Mouse (Mus musculus) bone marrow, adult 2 months (tissue): Measurements from ENCODE around the gene Lcp1. TPM values are rescaled to one million over a fixed set of nuclear protein-coding genes. Genes with fewer than 3 reads are reported as not detected.
"Not testable (repeated sequence)": the region's sequence is repeated elsewhere in the genome, so short reads cannot be mapped to it uniquely, and the experiment has no call there.

Source experiments
- H3K27ac ChIP-seq: fragments of 200-500 bp; 2 replicates; pipeline ENCODE4 v1.5.1; 2012; ENCODE audit warnings: low read depth, mild to moderate bottlenecking, control low read depth, inconsistent platforms, low read length; ENCODE audit not compliant: control insufficient read depth, poor library complexity, insufficient read depth
- H3K4me1 ChIP-seq: fragments of 200-500 bp; 2 replicates; pipeline ENCODE4 v1.6.1; 2011; ENCODE audit warnings: low read length; ENCODE audit not compliant: control insufficient read depth, insufficient read depth
- H3K4me3 ChIP-seq: fragments of 200-500 bp; replicated peaks from 2 replicates; pipeline ENCODE3; 2011; ENCODE audit warnings: mild to moderate bottlenecking, low read depth, low read length, control low read depth; ENCODE audit not compliant: control insufficient read depth
- CTCF ChIP-seq: fragments of 200-500 bp; IDR thresholded peaks from 2 replicates; pipeline ENCODE4 v1.5.1; 2011; ENCODE audit warnings: low read length, control low read depth; ENCODE audit not compliant: control insufficient read depth, insufficient read depth
- POLR2A ChIP-seq: fragments of 200-500 bp; IDR thresholded peaks from 2 replicates; pipeline ENCODE4 v1.6.1; 2011; ENCODE audit warnings: low read depth, mild to moderate bottlenecking, control low read depth, low read length, borderline replicate concordance; ENCODE audit not compliant: control insufficient read depth
- WGBS: fragments of 180-500 bp; shearing (Covaris S2); methylation state at CpG from one replicate; pipeline ENCODE4 v1.1.7; 2018; 5-methylcytosine and 5-hydroxymethylcytosine counted together
- polyA plus RNA-seq: library from polyadenylated mRNA; stranded (reverse); fragments of >200 nt; gene quantifications from 2 replicates; pipeline ENCODE4 v1.2.4, GENCODE M21; 2011; ENCODE audit warnings: low replicate concordance; ENCODE audit not compliant: missing spikeins, insufficient read depth, insufficient read length

Gene Lcp1
- polyA plus RNA-seq, result 67.5 and 169 TPM in 2 replicates

DNA sequence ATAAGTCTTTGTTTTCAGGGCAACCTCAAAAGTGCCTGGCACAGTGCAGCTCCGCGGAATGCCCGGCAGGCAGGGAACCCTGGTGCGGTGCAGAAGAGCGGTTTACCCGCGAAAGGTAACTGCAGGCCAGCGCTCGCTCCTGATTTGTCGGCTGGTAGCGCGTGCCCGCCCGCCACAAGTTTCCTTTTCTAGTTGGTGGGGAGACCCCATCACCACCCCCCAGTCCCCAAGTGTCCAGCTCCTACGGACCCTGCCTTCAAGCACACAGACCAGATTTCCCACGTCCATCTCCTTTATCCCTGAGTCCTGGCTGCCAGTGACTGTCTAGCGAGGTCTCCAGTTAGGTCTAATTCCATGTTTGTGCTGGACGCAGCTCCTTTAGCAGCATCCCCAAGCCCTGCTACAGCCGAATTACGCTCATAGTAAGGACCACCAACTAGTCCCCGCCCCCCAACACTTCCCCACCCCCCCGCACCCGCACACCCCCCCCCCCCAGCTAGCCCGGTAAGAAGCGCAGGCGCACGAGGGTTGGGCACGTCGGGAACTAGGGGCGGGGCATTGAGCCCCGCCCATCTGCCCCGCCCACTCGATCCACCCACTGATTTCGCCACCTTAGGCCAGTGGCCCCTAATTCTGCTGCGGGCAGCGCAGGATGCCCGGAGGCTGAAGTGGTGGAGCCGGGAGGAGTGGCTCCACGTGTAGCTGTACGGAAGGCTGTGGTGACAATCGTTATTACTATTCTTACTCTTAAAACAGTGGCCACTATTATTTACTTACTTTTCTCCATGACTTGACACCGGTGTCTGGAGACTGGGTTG, at the start of gene Lcp1, which contains the start of gene Lrrc63:
Gene Lcp1 (plus strand): TSS at position 601 of the 818 bp plus-strand sequence.
Gene Lrrc63 (minus strand): TSS at position 381 of the 818 bp plus-strand sequence.
- WGBS, result under 1% methylated on average over 40 of the region's 42 CpGs
- TF ChIP-seq POLR2A (peak; percentile 72; the same call in 1 of the 2 replicates), CTCF (no peak)
- peaks cover 1% of the 10 kb centered on the region; the same call in 1 of the 2 replicates for H3K4me1 ChIP-seq
- peak within 1 kb of the TSS; percentile 81 for H3K4me3 ChIP-seq
- H3K27ac ChIP-seq, result peak within 1 kb of the TSS; percentile 61

DNA sequence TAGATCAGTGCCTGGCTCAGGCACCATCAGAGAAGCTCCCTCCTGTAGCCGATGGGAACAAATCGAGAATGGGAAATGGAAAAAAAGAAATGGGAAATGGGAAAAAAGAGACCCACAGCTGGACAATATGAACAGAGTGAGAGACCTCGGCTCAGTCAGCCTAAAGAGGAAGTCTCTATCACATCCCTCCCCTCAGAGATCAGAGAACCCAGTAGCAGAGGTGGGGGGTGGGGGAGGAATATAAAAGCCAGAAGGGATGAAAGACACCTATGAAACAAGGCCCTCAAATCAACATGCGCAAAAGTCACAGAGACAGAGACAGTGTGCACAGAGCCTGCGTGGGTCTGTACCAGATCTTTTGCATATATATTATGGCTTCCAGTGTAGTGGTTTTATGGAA, 27.9 kb upstream of the Lcp1 start:
- Histone ChIP-seq H3K4me3 (no peak overlapping the region), H3K4me1 (no peaks in the 10 kb centered on the region), H3K27ac (no peak overlapping the region)
- TF ChIP-seq CTCF (no peak), POLR2A (no peak)
- 66% methylated on average over 5 of the region's 5 CpGs for WGBS

DNA sequence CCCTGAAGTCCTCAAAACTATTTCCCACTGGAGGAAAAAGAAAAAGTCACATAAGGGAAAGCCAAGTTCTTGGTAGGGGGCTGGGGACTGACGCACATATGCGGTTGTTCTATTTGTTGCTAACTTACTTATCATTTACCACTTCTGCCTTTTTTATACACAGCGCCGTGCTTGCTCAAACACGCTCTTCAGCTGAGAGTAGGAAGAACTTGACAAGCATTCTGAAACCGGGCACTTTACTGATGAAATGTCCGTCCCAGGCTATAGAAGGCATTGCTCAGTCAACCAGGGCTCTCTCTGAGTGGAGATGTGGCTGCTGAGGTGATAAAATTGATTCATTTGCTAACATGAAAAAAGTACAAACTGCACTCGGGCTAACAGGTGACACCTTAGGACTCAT, 9.2 kb upstream of the Lcp1 start:
- no peak overlapping the region for H3K27ac ChIP-seq
- TF ChIP-seq CTCF (no peak), POLR2A (no peak)
- peaks cover 3% of the 10 kb centered on the region for H3K4me1 ChIP-seq
- 31% methylated on average over 8 of the region's 8 CpGs for WGBS
- H3K4me3 ChIP-seq, result no peak overlapping the region

DNA sequence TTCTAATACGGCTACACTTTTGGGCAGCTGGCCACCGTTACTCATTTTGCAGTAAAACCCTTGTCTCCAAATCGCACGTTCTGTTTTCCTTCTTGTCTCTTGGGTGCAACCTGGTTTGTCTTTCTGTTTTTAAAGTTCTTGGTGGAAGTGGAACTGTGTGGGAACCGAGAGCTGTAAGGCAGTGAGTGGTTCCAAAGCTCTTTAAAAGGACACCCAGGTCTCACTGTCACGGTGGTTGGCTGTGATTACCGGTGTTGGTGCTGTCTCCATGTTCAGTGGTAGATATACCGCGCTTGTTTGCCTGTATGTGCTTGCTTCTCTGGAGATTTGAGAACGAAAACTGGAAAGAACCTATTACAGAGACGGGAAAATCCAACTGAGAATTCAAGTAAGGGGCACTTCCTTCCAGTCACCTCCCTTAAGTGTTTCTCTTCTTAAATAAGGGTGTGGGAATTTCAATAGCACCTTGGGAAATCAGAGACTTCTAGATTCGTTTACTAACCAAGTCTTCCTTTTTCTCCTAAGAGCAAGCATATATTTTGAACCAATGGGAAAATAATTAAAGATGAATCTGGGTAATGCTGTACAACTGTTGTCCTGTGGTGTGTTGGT, 529 bp downstream of the Lcp1 start:
- Histone ChIP-seq H3K27ac (peak overlapping the region; percentile 56), H3K4me3 (peak overlapping the region; percentile 81), H3K4me1 (peaks cover 1% of the 10 kb centered on the region; the same call in 1 of the 2 replicates)
- no peak for TF ChIP-seq POLR2A
- TF ChIP-seq CTCF, result no peak
- WGBS, result 1% methylated on average over 12 of the region's 12 CpGs

DNA sequence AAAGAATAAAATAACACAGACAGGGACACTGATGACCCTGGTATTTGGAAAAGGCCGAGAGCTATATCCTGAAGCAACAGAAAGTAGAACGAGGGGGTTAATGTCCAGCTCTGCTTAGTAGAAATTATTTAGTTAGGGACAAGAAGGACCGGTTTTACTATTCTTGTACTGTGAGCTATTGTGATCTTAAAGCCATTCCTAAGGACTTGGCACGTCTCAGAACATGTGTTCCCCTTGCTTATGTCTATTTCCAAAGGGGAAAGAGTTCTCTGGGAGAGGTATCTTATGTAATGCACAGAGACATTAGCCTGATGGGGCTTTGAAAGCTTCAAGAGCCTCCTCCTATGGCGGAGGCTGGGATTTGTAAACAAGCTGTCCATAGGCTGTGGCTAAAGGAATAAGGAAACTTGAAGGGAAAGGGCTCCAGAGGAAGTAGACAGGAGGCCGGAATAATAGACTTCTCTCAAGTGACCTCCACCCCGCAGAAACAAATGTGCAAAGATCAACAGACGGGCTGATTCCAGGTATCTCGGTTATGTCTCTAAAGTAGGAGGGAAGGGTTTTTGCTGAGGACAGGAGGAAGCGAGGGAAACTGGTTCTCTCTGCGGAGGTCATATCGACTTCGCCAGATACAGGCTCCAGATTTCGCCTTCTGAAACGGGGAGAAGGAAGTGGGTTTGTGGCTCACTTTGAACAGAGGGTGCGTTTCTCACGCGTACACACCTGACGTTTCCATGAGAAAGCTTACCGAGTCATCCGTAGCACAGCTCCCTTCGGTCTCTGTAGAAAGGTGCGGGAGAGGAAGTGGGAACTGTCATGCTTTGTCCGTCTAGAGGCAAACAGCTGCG, 5.4 kb downstream of the Lcp1 start:
- Histone ChIP-seq H3K4me3 (peak overlapping the region; percentile 33), H3K4me1 (peaks cover 3% of the 10 kb centered on the region; the same call in 1 of the 2 replicates), H3K27ac (no peak overlapping the region)
- 15% methylated on average over 25 of the region's 25 CpGs for WGBS
- no peak for TF ChIP-seq CTCF
- no peak for TF ChIP-seq POLR2A

DNA sequence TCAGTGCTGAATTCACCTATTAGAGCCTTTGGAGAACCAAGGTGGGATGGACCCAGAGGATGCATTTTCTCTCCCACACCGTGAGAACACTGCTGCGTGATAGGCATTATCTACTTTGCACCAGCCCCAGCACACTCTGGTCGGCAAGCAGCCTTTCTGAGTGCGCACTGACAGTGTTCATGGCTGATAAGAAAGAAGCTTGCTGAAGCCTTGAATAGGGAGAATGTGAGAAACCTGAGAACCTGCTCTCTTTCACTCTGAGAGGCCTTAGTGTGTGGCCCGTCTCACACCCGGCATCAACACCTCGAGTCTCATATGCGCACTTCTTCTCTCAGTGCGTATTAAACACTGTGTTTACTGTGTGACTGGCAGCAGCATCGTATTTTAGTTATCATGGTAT, 7.6 kb downstream of the Lcp1 start:
- 68% methylated on average over 10 of the region's 10 CpGs for WGBS
- Histone ChIP-seq H3K4me1 (peaks cover 2% of the 10 kb centered on the region; the same call in 1 of the 2 replicates), H3K27ac (peak overlapping the region; percentile 82), H3K4me3 (no peak overlapping the region)
- no peak for TF ChIP-seq CTCF
- no peak for TF ChIP-seq POLR2A

DNA sequence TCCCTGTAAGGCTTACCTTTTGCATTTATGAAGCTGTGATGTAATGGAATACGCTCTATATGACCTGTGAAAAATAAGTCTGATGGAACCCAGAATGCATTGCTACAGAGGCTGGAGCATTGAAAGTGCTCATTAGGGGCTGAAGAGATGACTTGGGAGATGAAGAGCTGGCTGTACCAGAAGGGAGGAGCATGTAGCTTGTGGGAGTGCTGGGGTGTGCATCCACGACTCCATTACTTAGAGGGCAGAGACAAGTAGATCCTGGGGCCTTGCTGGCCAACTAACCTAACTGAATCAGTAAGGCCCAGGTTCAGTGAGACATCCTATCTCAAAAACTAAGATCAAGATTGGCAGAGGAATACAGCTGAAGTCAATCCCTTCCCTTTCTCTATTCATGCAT, 8.3 kb downstream of the Lcp1 start:
- Histone ChIP-seq H3K4me1 (peaks cover 2% of the 10 kb centered on the region; the same call in 1 of the 2 replicates), H3K27ac (peak overlapping the region; percentile 61; the same call in 1 of the 2 replicates), H3K4me3 (no peak overlapping the region)
- TF ChIP-seq CTCF, result no peak
- TF ChIP-seq POLR2A, result no peak
- WGBS, result 77% methylated on average over 2 of the region's 2 CpGs

DNA sequence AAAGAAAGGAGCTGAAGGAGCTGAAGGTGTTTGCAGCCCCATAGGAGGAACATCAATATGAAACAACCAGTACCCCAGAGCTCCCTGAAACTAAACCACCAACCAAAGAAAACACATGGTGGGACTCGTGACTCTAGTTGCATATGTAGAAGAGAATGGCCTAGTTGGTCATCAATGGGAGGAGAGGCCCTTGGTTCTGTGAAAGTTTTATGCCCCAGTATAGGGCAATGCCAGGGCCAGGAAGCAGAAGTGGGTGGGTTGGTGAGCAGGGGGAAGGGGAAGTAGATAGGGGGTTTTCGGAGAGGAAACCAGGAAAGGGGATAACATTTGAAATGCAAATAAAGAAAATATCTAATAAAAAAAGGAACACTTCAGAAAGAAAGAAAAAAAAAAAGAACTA, 16.8 kb downstream of the Lcp1 start:
- 3% methylated on average over 2 of the region's 2 CpGs for WGBS

More for the DNA sequence above, 16.8 kb downstream of the Lcp1 start:
- not testable (repeated sequence) for H3K4me1 ChIP-seq, H3K4me3 ChIP-seq, H3K27ac ChIP-seq
